Mouse (Mus musculus): ENCODE measurements around the gene Wdr59.

- TF ChIP-seq POLR2A (IDR thresholded peaks at IDR 0.05; ENCODE audit: extremely low read depth, insufficient read depth, low read length), result no peak
- no peak for TF ChIP-seq CTCF (IDR thresholded peaks at IDR 0.05; ENCODE audit: low read depth, low read length)
Observed at GRCm38 (mm10) chr8:111563075-111563474, 41.2 kb upstream of the Wdr59 start.

Data from liver, adult 2 months (tissue).